ENCODE assay signal across 21 mouse cellular contexts in the genomic region with DNA sequence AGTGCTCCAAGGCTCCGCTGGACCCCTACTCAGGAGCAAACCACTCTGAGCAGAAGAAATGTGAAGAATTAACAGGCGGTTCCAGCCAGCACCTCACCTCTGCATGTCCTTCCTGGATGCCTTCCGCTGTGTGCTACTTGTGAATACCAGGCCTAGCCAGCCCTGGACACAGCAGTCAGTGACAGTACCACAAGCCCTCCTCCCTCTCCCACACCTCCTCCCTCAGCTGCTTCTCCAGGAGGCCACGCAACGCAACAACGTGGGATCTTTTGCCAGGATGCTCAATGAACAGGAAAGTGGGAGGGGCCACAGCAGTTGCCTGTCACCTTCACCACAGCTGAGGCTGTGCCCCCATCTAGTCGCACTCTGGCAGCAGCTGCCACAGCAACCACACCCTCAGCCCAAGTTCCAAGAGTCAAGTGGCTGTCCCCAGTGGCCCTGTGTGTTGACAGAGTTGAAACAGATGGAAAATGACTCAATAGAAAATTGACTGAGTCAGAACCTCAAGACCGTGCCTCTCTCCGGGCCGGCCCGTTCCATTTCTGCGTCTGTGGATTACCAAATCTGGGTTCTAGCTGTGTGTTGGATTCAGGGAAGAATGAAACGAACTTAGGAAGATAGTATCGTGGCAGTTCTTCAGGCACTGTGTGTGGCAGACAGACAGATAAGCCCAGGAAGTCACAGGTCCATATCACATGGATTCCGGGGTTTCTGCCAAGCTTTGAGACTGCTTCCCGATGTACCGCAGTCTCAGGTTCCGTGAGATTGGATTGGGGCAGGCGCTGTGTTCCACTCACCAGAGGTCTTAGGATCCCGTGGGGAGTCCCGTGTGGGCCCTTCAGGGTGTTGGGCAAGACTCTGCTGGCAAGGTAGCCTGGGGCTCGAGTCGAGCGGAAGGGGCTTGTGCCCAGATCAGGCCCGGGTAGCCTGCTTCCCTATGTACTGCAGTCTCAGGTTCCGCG. TPM values are rescaled to one million over a fixed set of nuclear protein-coding genes. Genes with fewer than 3 reads are reported as not detected.
DNase-seq lines count a peak whose midpoint lies in the region; ATAC-seq and TF ChIP-seq lines count a peak whose summit lies in the region.
"Not testable (repeated sequence)": the region's sequence is repeated elsewhere in the genome, so short reads cannot be mapped to it uniquely, and the experiment has no call there.
"Had no signal": no experiment of that assay in that cellular context is flagged by ENCODE, and none has a peak within 500 bp of the region (broad histone marks: within the 10 kb centered on the region; RNA-seq: fewer than 3 reads in every experiment).

No protein-coding gene starts in this region.

- not testable (repeated sequence) for TF ChIP-seq CTCF in heart, adult 2 months (IDR thresholded peaks at IDR 0.05)

- not testable (repeated sequence) for H3K9ac ChIP-seq in heart, adult 2 months (ENCODE audit: low read depth, low read length); heart, embryonic 16.5 days (ENCODE audit: low read length); kidney, embryonic 16.5 days (replicated peaks; ENCODE audit: low read length); lung, embryonic 16.5 days (ENCODE audit: low read length); midbrain, embryonic 13.5 days (replicated peaks)

- DNase-seq in heart, adult 2 months = peak; percentile 52 to 61

- peak; percentile 87 for ATAC-seq in heart, embryonic 16.5 days (replicated peaks; ENCODE audit: extremely low read depth, insufficient read depth, low FRiP score)
- peak; percentile 35 for ATAC-seq in inflammation-experienced regulatory T-cells, adult 6 months
- ATAC-seq in kidney, embryonic 16.5 days (ENCODE audit: low FRiP score, low TSS enrichment) = peak; percentile 37; the same call in 1 of the 2 replicates
- peak; percentile 86 for ATAC-seq in lung, embryonic 16.5 days (ENCODE audit: low read depth)
- ATAC-seq in midbrain, embryonic 13.5 days = 0 out of 2 replicates have a peak, but pooled peaks have one; percentile 65

- TF ChIP-seq POLR2A in heart, adult 2 months (IDR thresholded peaks at IDR 0.05; ENCODE audit: insufficient read depth, low read depth, low read length) = not testable (repeated sequence)

- not testable (repeated sequence) for H3K79me2 ChIP-seq in heart, adult 2 months (replicated peaks; ENCODE audit: control insufficient read depth, insufficient read depth, low read length)

- not testable (repeated sequence) for TF ChIP-seq EP300 in heart, adult 2 months (IDR thresholded peaks at IDR 0.05; ENCODE audit: insufficient read depth, low read depth, low read length)

- intact Hi-C loops in heart, adult 2 months (cut with DNase I) = loop anchor here (10.0 kb wide), 1 partner anchor 396 kb away; the partner anchor contains the start of gene Notch2

- not testable (repeated sequence) for H3K36me3 ChIP-seq in heart, adult 2 months (ENCODE audit: control insufficient read depth, insufficient read depth, low read length); heart, embryonic 16.5 days (ENCODE audit: control insufficient read depth, insufficient read depth); kidney, embryonic 16.5 days (ENCODE audit: insufficient read depth, low read length); lung, embryonic 16.5 days (ENCODE audit: control insufficient read depth, insufficient read depth, low read length); midbrain, embryonic 13.5 days

- H3K4me2 ChIP-seq in heart, embryonic 16.5 days (ENCODE audit: low read depth, low read length); kidney, embryonic 16.5 days (replicated peaks; ENCODE audit: low read depth, low read length); lung, embryonic 16.5 days (ENCODE audit: low read depth, low read length); midbrain, embryonic 13.5 days (replicated peaks): not testable (repeated sequence)

- 36% methylated on average over 17 of the region's 27 CpGs for WGBS in heart, adult 2 months
- WGBS in heart, embryonic 16.5 days = 46% methylated on average over 16 of the region's 27 CpGs
- WGBS in kidney, embryonic 16.5 days = 86% methylated on average over 14 of the region's 27 CpGs
- WGBS in lung, embryonic 16.5 days = 72% methylated on average over 16 of the region's 27 CpGs
- WGBS in midbrain, embryonic 13.5 days = 92% methylated on average over 18 of the region's 27 CpGs

- H3K27me3 ChIP-seq in heart, adult 2 months (ENCODE audit: control insufficient read depth, insufficient read depth, low read length); heart, embryonic 16.5 days (ENCODE audit: control insufficient read depth, insufficient read depth, low read length); kidney, embryonic 16.5 days (ENCODE audit: insufficient read depth, low read length); lung, embryonic 16.5 days (ENCODE audit: control insufficient read depth, insufficient read depth, low read depth, low read length); midbrain, embryonic 13.5 days: not testable (repeated sequence)

- H3K27ac ChIP-seq in brown adipose tissue, adult 24 weeks (replicated peaks; ENCODE audit: low read depth, low read length) = peak overlapping the region; percentile 92
- H3K27ac ChIP-seq in heart, adult 2 months = peak overlapping the region; percentile 63
- H3K27ac ChIP-seq in heart, embryonic 16.5 days (ENCODE audit: low read length) = peak overlapping the region; percentile 71
- not testable (repeated sequence) for H3K27ac ChIP-seq in kidney, embryonic 16.5 days (ENCODE audit: low read length); lung, embryonic 16.5 days (ENCODE audit: low read length); midbrain, embryonic 13.5 days

- not testable (repeated sequence) for H3K4me1 ChIP-seq in brown adipose tissue, adult 24 weeks (ENCODE audit: control insufficient read depth, insufficient read depth, insufficient read length, low read length); midbrain, embryonic 13.5 days (replicated peaks)
- peaks cover 12% of the 10 kb centered on the region; the same call in 1 of the 2 replicates for H3K4me1 ChIP-seq in heart, adult 2 months (ENCODE audit: control insufficient read depth, insufficient read depth, low read length)
- H3K4me1 ChIP-seq in heart, embryonic 16.5 days (ENCODE audit: control insufficient read depth, insufficient read depth, low read length) = peaks cover 54% of the 10 kb centered on the region
- peaks cover 17% of the 10 kb centered on the region for H3K4me1 ChIP-seq in kidney, embryonic 16.5 days (ENCODE audit: insufficient read depth, low read length)
- H3K4me1 ChIP-seq in lung, embryonic 16.5 days (replicated peaks; ENCODE audit: control insufficient read depth, insufficient read depth, low read length) = peaks cover 24% of the 10 kb centered on the region

- H3K4me3 ChIP-seq in brown adipose tissue, adult 24 weeks (ENCODE audit: insufficient read depth, low read depth, low read length) = peak overlapping the region; percentile 28; the same call in 1 of the 2 replicates
- not testable (repeated sequence) for H3K4me3 ChIP-seq in heart, adult 2 months; heart, embryonic 16.5 days (ENCODE audit: low read length); kidney, embryonic 16.5 days (ENCODE audit: low read length); lung, embryonic 16.5 days (ENCODE audit: low read length); midbrain, embryonic 13.5 days (replicated peaks)

- H3K9me3 ChIP-seq in heart, embryonic 16.5 days (replicated peaks; ENCODE audit: control insufficient read depth, low read length); kidney, embryonic 16.5 days (ENCODE audit: low read length); lung, embryonic 16.5 days (ENCODE audit: control insufficient read depth, low read length); midbrain, embryonic 13.5 days: not testable (repeated sequence)

RNA-seq across cellular contexts. Expression of gene Zfp697, which starts 28.6 kb away (rescaled TPM):
- polyA plus RNA-seq in brown adipose tissue, adult 24 weeks (2012; ENCODE audit: insufficient read depth, insufficient read length, missing spikeins) = 3.3 and 5.7 TPM in 2 replicates
- 1 to 10 TPM; 5.9 to 8.1 TPM for total RNA-seq in heart, adult 2 months (2021)
- 6.3 and 9.0 TPM in 2 replicates for polyA plus RNA-seq in heart, adult 2 months (2012; rRNA removed)
- polyA plus RNA-seq in heart, embryonic 16.5 days (2015; fragmentation: Nextera tagmentation; extraction: Ambion mirVana) = 9.3 and 9.8 TPM in 2 replicates
- polyA plus RNA-seq in inflammation-experienced regulatory T-cells, adult 6 months (2017; shearing (Covaris generic)) = not detected
- polyA plus RNA-seq in kidney, embryonic 16.5 days (2015; fragmentation: Nextera tagmentation; extraction: Ambion mirVana) = 16.4 and 17.1 TPM in 2 replicates
- polyA plus RNA-seq in lung, embryonic 16.5 days (2015; fragmentation: Nextera tagmentation; extraction: Ambion mirVana) = 7.1 TPM in 2 replicates
- polyA plus RNA-seq in midbrain, embryonic 13.5 days (2015; fragmentation: Nextera tagmentation; extraction: Ambion mirVana) = 15.4 and 15.7 TPM in 2 replicates

RNA-seq across cellular contexts. Expression of gene Gm4450, which starts 46.0 kb away (rescaled TPM):
- polyA plus RNA-seq in brown adipose tissue, adult 24 weeks (2012; ENCODE audit: insufficient read depth, insufficient read length, missing spikeins) = not detected in 2 replicates
- not detected for total RNA-seq in heart, adult 2 months (2021)
- polyA plus RNA-seq in heart, adult 2 months (2012; rRNA removed) = not detected in 2 replicates
- polyA plus RNA-seq in heart, embryonic 16.5 days (2015; fragmentation: Nextera tagmentation; extraction: Ambion mirVana) = not detected in 2 replicates
- not detected for polyA plus RNA-seq in inflammation-experienced regulatory T-cells, adult 6 months (2017; shearing (Covaris generic))
- polyA plus RNA-seq in kidney, embryonic 16.5 days (2015; fragmentation: Nextera tagmentation; extraction: Ambion mirVana) = 44.6 and 55.8 TPM in 2 replicates
- not detected in 2 replicates for polyA plus RNA-seq in lung, embryonic 16.5 days (2015; fragmentation: Nextera tagmentation; extraction: Ambion mirVana)
- polyA plus RNA-seq in midbrain, embryonic 13.5 days (2015; fragmentation: Nextera tagmentation; extraction: Ambion mirVana) = 0.26 TPM in 1 of 2 replicates, not detected in the other
- total RNA-seq: adrenal gland, postnatal 36 days; ES-E14; gastrocnemius, adult 18-20 months; gastrocnemius, postnatal 4 days; heart, postnatal 4 days; layer of hippocampus, adult 18-20 months; layer of hippocampus, postnatal 25 days; left cerebral cortex, postnatal 10 days had no signal
- polyA plus RNA-seq: forebrain, embryonic 11.5 days; liver, embryonic 15.5 days; macrophage; myocyte; small intestine, adult 2 months; thymus, adult 2 months had no signal

Comparison
In these comparisons a context has a peak if more than half of its experiments do, and no peak if none do; other contexts are left out.
1. ATAC-seq: peak in every context shown above with its lines; median percentile 87 in heart, embryonic 16.5 days; 86 in lung, embryonic 16.5 days; 65 in midbrain, embryonic 13.5 days; 37 in kidney, embryonic 16.5 days; 35 in inflammation-experienced regulatory T-cells, adult 6 months.
2. RNA of gene Gm4450, which starts 46.0 kb away (polyA plus RNA-seq): 44.6 to 55.8 TPM in kidney, embryonic 16.5 days; 0.26 TPM in midbrain, embryonic 13.5 days, not detected in brown adipose tissue, adult 24 weeks, not detected in heart, adult 2 months, not detected in heart, embryonic 16.5 days, not detected in inflammation-experienced regulatory T-cells, adult 6 months and not detected in lung, embryonic 16.5 days; every median in the first group is over 10 times any median in the second.